Mouse (Mus musculus) neural tube, embryonic 11.5 days (tissue): Measurements from ENCODE around the gene Mrvi1. TPM values are rescaled to one million over a fixed set of nuclear protein-coding genes. Genes with fewer than 3 reads are reported as not detected.

ENCODE experiments used
- ATAC-seq: fragments of 200-750 bp; cut with Nextera tagmentation; 2 replicates; pipeline ENCODE4 v1.8.0; 2017; ENCODE audit warnings: moderate number of reproducible peaks, mild to moderate bottlenecking, moderate TSS enrichment, moderate library complexity; ENCODE audit not compliant: insufficient read depth, low FRiP score, low TSS enrichment
- DNase-seq: peaks from one replicate; pipeline ENCODE4 v3.0.0-alpha.2; 2015; ENCODE audit warnings: low spot score
- H3K27ac ChIP-seq: fragments of 300-500 bp; sonication (generic); 2 replicates; pipeline ENCODE4 v1.5.1; 2014; ENCODE audit warnings: low read depth, mild to moderate bottlenecking, low read length
- H3K27me3 ChIP-seq: fragments of 300-500 bp; sonication (generic); 2 replicates; pipeline ENCODE4 v1.6.1; 2014; ENCODE audit warnings: mild to moderate bottlenecking, low read length, mixed read lengths; ENCODE audit not compliant: control insufficient read depth, insufficient read depth
- H3K36me3 ChIP-seq: fragments of 300-500 bp; sonication (generic); 2 replicates; pipeline ENCODE4 v1.6.1; 2014; ENCODE audit warnings: mild to moderate bottlenecking, low read length, moderate library complexity, mixed read lengths; ENCODE audit not compliant: control insufficient read depth, insufficient read depth
- H3K4me1 ChIP-seq: fragments of 300-500 bp; sonication (generic); 2 replicates; pipeline ENCODE4 v1.6.1; 2014; ENCODE audit warnings: low read length, mixed read lengths; ENCODE audit not compliant: control insufficient read depth, insufficient read depth
- H3K4me2 ChIP-seq: fragments of 300-500 bp; sonication (generic); 2 replicates; pipeline ENCODE4 v1.6.1; 2014; ENCODE audit warnings: low read depth, mild to moderate bottlenecking, moderate library complexity
- H3K4me3 ChIP-seq: fragments of 300-500 bp; sonication (generic); 2 replicates; pipeline ENCODE4 v1.5.1; 2014; ENCODE audit warnings: low read depth, low read length
- H3K9ac ChIP-seq: fragments of 300-500 bp; sonication (generic); 2 replicates; pipeline ENCODE4 v1.6.1; 2014; ENCODE audit warnings: mild to moderate bottlenecking, low read length
- H3K9me3 ChIP-seq: fragments of 300-500 bp; sonication (generic); 2 replicates; pipeline ENCODE4 v1.6.1; 2016; ENCODE audit warnings: low read length; ENCODE audit not compliant: control insufficient read depth
- WGBS: fragments of 180-500 bp; shearing (Covaris S2); extraction: QIAGEN DNeasy Blood & Tissue Kit; methylation state at CpG from one replicate; pipeline ENCODE4 v1.1.7; 2014; 5-methylcytosine and 5-hydroxymethylcytosine counted together
- polyA plus RNA-seq: library from polyadenylated mRNA; unstranded; fragments of >200 nt; fragmentation: Nextera tagmentation; extraction: Ambion mirVana; gene quantifications from 2 replicates; pipeline ENCODE4 v1.2.1, GENCODE M21; 2014

The Mrvi1 gene
- polyA plus RNA-seq, 1 experiment from 2014 or later: 2.8 TPM

DNA sequence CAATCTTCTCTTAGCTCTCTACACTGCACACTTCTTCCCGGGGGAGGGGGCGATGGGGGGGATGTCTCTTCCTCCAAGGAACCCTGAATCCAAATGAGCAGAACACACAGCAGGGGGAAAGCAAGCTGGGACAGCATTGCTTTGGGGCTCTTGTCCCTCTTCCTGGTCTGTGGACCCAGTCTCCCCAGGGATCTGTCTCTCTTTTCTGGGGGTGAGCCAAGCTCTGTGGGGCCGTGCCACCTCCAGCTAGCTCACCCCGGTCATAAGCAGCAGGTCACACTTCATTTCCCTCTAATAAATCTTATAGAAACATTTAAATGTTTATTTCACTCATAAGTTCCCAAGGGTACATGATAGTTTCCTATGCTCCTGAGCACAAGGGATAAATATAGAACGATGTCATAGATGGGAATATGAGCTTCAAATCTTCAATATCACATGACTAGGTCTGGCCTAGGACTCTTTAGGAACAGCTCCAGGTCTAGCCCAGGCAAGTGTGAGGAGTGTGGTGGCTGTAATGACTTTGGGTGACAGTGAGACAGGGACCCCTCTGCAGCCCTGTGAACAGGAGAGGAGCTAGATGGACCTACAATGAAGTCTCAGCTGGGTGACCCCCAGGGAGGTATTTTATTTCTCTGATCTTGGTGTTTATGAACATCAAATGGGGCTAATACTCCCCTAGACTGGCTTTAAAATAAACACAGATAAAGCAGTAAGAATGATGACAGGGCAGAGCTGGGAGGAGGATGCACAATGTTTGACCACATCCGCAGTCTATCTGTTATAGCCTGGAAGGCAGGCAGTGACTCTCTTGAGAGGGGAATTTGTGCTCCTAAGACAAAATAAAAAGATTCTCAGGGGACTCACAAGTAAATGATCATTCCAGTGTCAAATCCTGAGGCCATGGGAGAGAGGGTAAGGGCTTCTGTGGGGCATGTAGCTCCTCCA lies 46.2 kb downstream of the Mrvi1 start:
- DNase-seq (no peak), ATAC-seq (no peak)
- Histone ChIP-seq H3K36me3 (no peaks in the 10 kb centered on the region), H3K4me3 (no peak overlapping the region), H3K27ac (no peak overlapping the region), H3K27me3 (no peaks in the 10 kb centered on the region), H3K4me1 (no peaks in the 10 kb centered on the region), H3K4me2 (no peak overlapping the region), H3K9ac (no peak overlapping the region), H3K9me3 (no peaks in the 10 kb centered on the region)
- WGBS: 89% methylated on average over 6 of the region's 6 CpGs

DNA sequence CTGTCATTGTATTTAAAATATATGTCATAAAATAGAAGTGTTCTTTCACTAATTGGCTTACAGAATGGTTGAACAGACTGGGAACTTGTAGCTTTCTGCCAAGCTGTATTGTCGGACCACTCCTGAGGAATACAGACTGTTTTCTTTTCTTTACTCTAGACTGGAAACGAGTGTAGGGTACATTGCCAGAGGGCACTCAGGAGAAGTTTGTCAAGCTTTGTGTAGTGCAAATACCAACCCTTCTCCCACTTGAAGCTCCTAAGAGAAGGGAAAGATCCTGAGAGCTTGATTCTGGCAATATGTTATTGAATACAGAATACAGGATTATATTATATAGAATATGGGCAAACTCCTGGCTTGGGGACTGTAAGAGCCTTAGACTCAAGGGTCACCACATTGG lies 48.3 kb downstream of the Mrvi1 start:
- H3K4me1 ChIP-seq: no peaks in the 10 kb centered on the region
- no peak overlapping the region for H3K4me2 ChIP-seq
- no peak for ATAC-seq
- no peak overlapping the region for H3K27ac ChIP-seq
- 80% methylated on average over 2 of the region's 2 CpGs for WGBS
- no peak for DNase-seq
- H3K9me3 ChIP-seq: no peaks in the 10 kb centered on the region
- H3K4me3 ChIP-seq: no peak overlapping the region
- no peaks in the 10 kb centered on the region for H3K27me3 ChIP-seq
- no peaks in the 10 kb centered on the region for H3K36me3 ChIP-seq
- H3K9ac ChIP-seq: no peak overlapping the region

GRCm38 (mm10) chr7:110933329-110933728 lies 48.9 kb downstream of the Mrvi1 start:
- H3K4me1 ChIP-seq: no peaks in the 10 kb centered on the region
- no peak overlapping the region for H3K4me2 ChIP-seq
- H3K36me3 ChIP-seq: no peaks in the 10 kb centered on the region
- DNase-seq (no peak), ATAC-seq (no peak)
- H3K4me3 ChIP-seq: no peak overlapping the region
- WGBS: 91% methylated on average over 3 of the region's 3 CpGs
- H3K9me3 ChIP-seq: no peaks in the 10 kb centered on the region
- H3K9ac ChIP-seq: no peak overlapping the region
- no peaks in the 10 kb centered on the region for H3K27me3 ChIP-seq
- no peak overlapping the region for H3K27ac ChIP-seq

GRCm38 (mm10) chr7:110930118-110930854 lies 52.0 kb downstream of the Mrvi1 start:
- H3K27me3 ChIP-seq: no peaks in the 10 kb centered on the region
- WGBS: 36% methylated on average over 3 of the region's 3 CpGs
- no peaks in the 10 kb centered on the region for H3K9me3 ChIP-seq
- DNase-seq (peak; percentile 28), ATAC-seq (no peak)
- no peak overlapping the region for H3K4me3 ChIP-seq
- H3K27ac ChIP-seq: no peak overlapping the region
- H3K4me1 ChIP-seq: no peaks in the 10 kb centered on the region
- H3K4me2 ChIP-seq: no peak overlapping the region
- no peak overlapping the region for H3K9ac ChIP-seq
- no peaks in the 10 kb centered on the region for H3K36me3 ChIP-seq

- Histone ChIP-seq H3K9ac (no peak overlapping the region), H3K27me3 (no peaks in the 10 kb centered on the region), H3K36me3 (no peaks in the 10 kb centered on the region), H3K4me1 (no peaks in the 10 kb centered on the region), H3K4me2 (no peak overlapping the region), H3K27ac (no peak overlapping the region), H3K4me3 (no peak overlapping the region), H3K9me3 (no peaks in the 10 kb centered on the region)
- ATAC-seq: no peak
- no peak for DNase-seq
- 80% methylated on average over 4 of the region's 4 CpGs for WGBS
Observed at GRCm38 (mm10) chr7:110926562-110926961, 55.7 kb downstream of the Mrvi1 start.

DNA sequence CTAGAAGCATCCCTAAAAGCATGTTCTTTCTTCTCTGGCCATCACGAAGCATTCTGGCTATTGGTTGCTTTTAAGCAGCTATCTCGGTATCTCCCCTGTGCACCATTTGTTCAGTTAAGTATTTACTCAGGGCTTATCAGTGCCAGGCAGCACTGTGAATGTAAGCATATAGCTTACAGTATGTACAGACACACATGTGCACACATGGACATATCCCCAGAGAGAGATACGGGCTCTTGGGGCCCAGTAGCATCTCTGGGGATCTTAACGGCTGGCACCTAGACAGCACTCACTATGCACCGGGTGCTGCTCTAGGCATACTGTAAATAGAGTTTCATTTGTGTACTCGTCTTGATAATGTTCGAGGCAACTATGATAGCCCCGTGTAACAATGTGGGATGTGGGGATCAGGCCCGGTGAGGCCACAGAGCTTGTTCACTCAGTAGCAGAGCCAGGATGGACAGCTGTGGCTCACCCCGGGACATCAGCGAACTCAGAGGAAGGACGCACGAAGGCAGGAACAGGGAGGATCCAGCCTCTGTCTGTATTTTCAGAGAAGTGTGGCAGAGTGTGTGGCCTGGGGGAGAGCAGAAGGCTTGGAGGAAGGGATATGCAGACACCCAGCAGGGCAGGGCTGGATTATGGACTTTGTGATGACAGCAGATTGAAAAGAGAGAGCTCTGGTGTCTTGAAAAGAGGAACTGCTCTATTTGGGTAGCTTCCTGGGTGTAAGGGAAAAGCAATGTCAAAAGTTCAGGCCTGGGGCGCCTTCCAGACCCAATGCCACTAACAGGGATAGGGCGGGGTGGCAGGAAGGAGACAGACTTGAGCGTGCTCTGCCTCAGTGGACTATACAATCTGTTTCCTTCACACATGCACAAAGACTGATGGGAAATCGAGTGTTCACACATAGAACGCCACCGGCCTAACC lies 61.7 kb downstream of the Mrvi1 start:
- 82% methylated on average over 19 of the region's 19 CpGs for WGBS

DNA sequence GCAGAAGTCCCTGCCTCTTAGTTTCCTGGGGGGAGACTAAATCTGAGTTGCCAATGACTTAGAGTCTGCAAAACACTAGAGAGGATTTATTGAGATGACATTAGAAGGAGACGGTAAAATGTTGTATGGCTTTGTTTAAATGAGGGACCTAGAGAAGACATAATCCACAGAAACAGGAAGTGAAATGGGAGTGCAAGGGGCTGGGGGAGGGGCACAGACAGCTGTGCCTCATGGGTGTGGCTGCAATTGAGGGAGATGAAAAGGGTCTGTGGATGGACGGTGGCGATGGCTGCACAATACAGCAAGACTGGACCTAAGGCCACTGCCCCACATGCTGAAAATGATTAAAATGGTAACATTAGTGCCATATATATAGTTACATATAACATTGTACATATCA lies 62.5 kb downstream of the Mrvi1 start:
- H3K4me2 ChIP-seq: no peak overlapping the region
- H3K9ac ChIP-seq: no peak overlapping the region
- ATAC-seq (no peak), DNase-seq (no peak)
- no peak overlapping the region for H3K4me3 ChIP-seq
- no peak overlapping the region for H3K27ac ChIP-seq
- H3K9me3 ChIP-seq: no peaks in the 10 kb centered on the region
- H3K36me3 ChIP-seq: no peaks in the 10 kb centered on the region
- WGBS: 44% methylated on average over 3 of the region's 3 CpGs
- no peaks in the 10 kb centered on the region for H3K4me1 ChIP-seq
- no peaks in the 10 kb centered on the region for H3K27me3 ChIP-seq

More for the DNA sequence above, 61.7 kb downstream of the Mrvi1 start:
- DNase-seq (no peak), ATAC-seq (no peak)
- Histone ChIP-seq H3K27ac (0 out of 2 replicates have a peak overlapping the region, but pooled peaks have one; percentile 20), H3K4me1 (no peaks in the 10 kb centered on the region), H3K9ac (no peak overlapping the region), H3K4me3 (no peak overlapping the region), H3K9me3 (no peaks in the 10 kb centered on the region), H3K36me3 (no peaks in the 10 kb centered on the region), H3K4me2 (no peak overlapping the region), H3K27me3 (no peaks in the 10 kb centered on the region)

DNA sequence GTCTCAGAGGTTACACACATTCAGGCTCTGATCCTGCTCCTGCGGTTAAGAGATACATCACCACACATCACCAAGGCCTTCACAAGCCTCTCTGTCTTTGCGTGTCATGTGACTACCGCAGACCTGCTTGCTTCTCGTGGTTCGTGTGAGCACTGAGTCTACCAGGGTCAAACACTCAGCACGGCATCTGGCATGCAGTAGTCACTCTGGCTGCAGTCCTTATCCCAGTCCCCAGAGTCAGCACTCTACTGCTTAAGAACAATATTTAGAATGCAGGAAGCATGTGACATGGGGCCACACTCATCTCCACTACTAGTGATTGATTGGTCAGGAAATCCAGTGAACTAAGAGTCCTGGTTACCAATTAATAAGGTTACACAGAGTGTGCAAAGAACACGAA lies 66.3 kb downstream of the Mrvi1 start:
- no peak for DNase-seq
- WGBS: 65% methylated on average over 7 of the region's 7 CpGs
- H3K4me1 ChIP-seq: no peaks in the 10 kb centered on the region
- no peak overlapping the region for H3K4me2 ChIP-seq
- no peaks in the 10 kb centered on the region for H3K27me3 ChIP-seq
- no peak overlapping the region for H3K4me3 ChIP-seq
- H3K27ac ChIP-seq: no peak overlapping the region
- no peak for ATAC-seq
- H3K9ac ChIP-seq: no peak overlapping the region
- no peaks in the 10 kb centered on the region for H3K9me3 ChIP-seq
- H3K36me3 ChIP-seq: no peaks in the 10 kb centered on the region
